Mouse (Mus musculus) CH12.LX (cell line): ENCODE measurements around the gene Col4a6. TPM values are rescaled to one million over a fixed set of nuclear protein-coding genes. Genes with fewer than 3 reads are reported as not detected.

Source experiments
- DNase-seq: peaks from one replicate; pipeline ENCODE4 v3.0.0-alpha.2; 2013; ENCODE audit errors: extremely low read depth
- H3K27ac ChIP-seq: 2 replicates; pipeline ENCODE4 v1.5.1; 2012; ENCODE audit warnings: low read depth, mild to moderate bottlenecking, control low read depth, moderate library complexity; ENCODE audit not compliant: insufficient read depth
- H3K27me3 ChIP-seq: replicated peaks from 2 replicates; pipeline ENCODE3; 2012; ENCODE audit warnings: inconsistent platforms
- H3K36me3 ChIP-seq, 2 experiments: replicated peaks in 1 of 2; 2 replicates each; pipeline versions ENCODE3 to v1.6.1; 2012; ENCODE audit warnings: inconsistent platforms in 1 of 2, low read length in 1 of 2, mild to moderate bottlenecking in 1 of 2, mixed read lengths in 1 of 2, moderate library complexity in 1 of 2; ENCODE audit not compliant: control insufficient read depth in 1 of 2, insufficient read depth in 1 of 2
- H3K4me1 ChIP-seq, 2 experiments: 2 replicates each; pipeline ENCODE4 v1.6.1; 2012; ENCODE audit warnings: inconsistent platforms in 1 of 2, moderate library complexity in 1 of 2; ENCODE audit not compliant: insufficient read depth in 2 of 2, control insufficient read depth in 1 of 2
- H3K4me2 ChIP-seq: 2 replicates; pipeline ENCODE4 v1.6.1; 2012; ENCODE audit warnings: low read depth, mild to moderate bottlenecking, control low read depth; ENCODE audit not compliant: poor library complexity, insufficient read depth, severe bottlenecking
- H3K4me3 ChIP-seq, 3 experiments: fragments of 150-350 bp in 1 of 3; sonication (generic) in 1 of 3; replicated peaks in 1 of 3; 2 replicates each; pipeline versions ENCODE3 to v1.5.1; 2011 to 2012; ENCODE audit warnings: low read depth in 2 of 3, low read length in 2 of 3, mild to moderate bottlenecking in 2 of 3, moderate library complexity in 2 of 3, control low read depth in 1 of 3, improper control_type of control experiment in 1 of 3, inconsistent platforms in 1 of 3, mixed read lengths in 1 of 3; ENCODE audit not compliant: poor library complexity in 1 of 3
- H3K79me2 ChIP-seq: replicated peaks from 2 replicates; pipeline ENCODE4 v1.6.1; 2012; ENCODE audit warnings: mild to moderate bottlenecking, moderate library complexity; ENCODE audit not compliant: control insufficient read depth, poor library complexity, insufficient read depth, severe bottlenecking; ENCODE audit errors: extremely low read depth
- H3K9ac ChIP-seq: 2 replicates; pipeline ENCODE4 v1.6.1; 2012; ENCODE audit warnings: low read depth, mild to moderate bottlenecking, control low read depth, moderate library complexity; ENCODE audit not compliant: insufficient read depth
- H3K9me3 ChIP-seq: replicated peaks from 2 replicates; pipeline ENCODE3; 2012; ENCODE audit warnings: low read length, inconsistent platforms, mixed read lengths
- BHLHE40 ChIP-seq: IDR thresholded peaks from 2 replicates; pipeline ENCODE4 v1.6.1; 2011; ENCODE audit warnings: mild to moderate bottlenecking, low read depth, low read length, improper control_type of control experiment
- CHD1 ChIP-seq: IDR thresholded peaks from 2 replicates; pipeline ENCODE4 v1.6.1; 2012; ENCODE audit warnings: low read depth, low read length, improper control_type of control experiment, inconsistent platforms
- E2F4 ChIP-seq: IDR thresholded peaks from 2 replicates; pipeline ENCODE4 v1.6.1; 2011; ENCODE audit warnings: low read depth, low read length, improper control_type of control experiment; ENCODE audit not compliant: insufficient replicate concordance
- ETS1 ChIP-seq: conservative IDR thresholded peaks from 2 replicates; pipeline ENCODE4 v1.6.1; 2012; ENCODE audit warnings: low read depth, mild to moderate bottlenecking, inconsistent platforms, low read length, improper control_type of control experiment, moderate library complexity
- HCFC1 ChIP-seq: IDR thresholded peaks from 2 replicates; pipeline ENCODE4 v1.6.1; 2012; ENCODE audit warnings: low read depth, mild to moderate bottlenecking, inconsistent platforms, low read length, improper control_type of control experiment
- IRF4 ChIP-seq: IDR thresholded peaks from 2 replicates; pipeline ENCODE4 v1.6.1; 2014; ENCODE audit warnings: low read depth, mild to moderate bottlenecking, inconsistent platforms, low read length, improper control_type of control experiment
- JUN ChIP-seq: IDR thresholded peaks from 2 replicates; pipeline ENCODE4 v1.6.1; 2011; ENCODE audit warnings: low read depth, mild to moderate bottlenecking, low read length, improper control_type of control experiment, moderate library complexity; ENCODE audit not compliant: insufficient read depth
- KAT2A ChIP-seq: IDR thresholded peaks from 2 replicates; pipeline ENCODE4 v1.6.1; 2012; ENCODE audit warnings: low read length, improper control_type of control experiment, inconsistent platforms; ENCODE audit not compliant: insufficient replicate concordance
- MAFK ChIP-seq: IDR thresholded peaks from 2 replicates; pipeline ENCODE4 v1.6.1; 2011; ENCODE audit warnings: low read length, improper control_type of control experiment; ENCODE audit not compliant: insufficient replicate concordance
- MXI1 ChIP-seq: IDR thresholded peaks from 2 replicates; pipeline ENCODE4 v1.6.1; 2011; ENCODE audit warnings: mild to moderate bottlenecking, low read depth, low read length, improper control_type of control experiment
- MYC ChIP-seq: IDR thresholded peaks from 2 replicates; pipeline ENCODE4 v1.6.1; 2011; ENCODE audit warnings: low read depth, mild to moderate bottlenecking, improper control_type of control experiment, low read length
- POLR2A ChIP-seq: IDR thresholded peaks from 2 replicates; pipeline ENCODE4 v1.6.1; 2011; ENCODE audit warnings: low read depth, mild to moderate bottlenecking, improper control_type of control experiment, low read length
- RAD21 ChIP-seq: IDR thresholded peaks from 2 replicates; pipeline ENCODE4 v1.6.1; 2011; ENCODE audit warnings: low read depth, mild to moderate bottlenecking, low read length, improper control_type of control experiment, moderate library complexity
- SMC3 ChIP-seq: IDR thresholded peaks from 2 replicates; pipeline ENCODE4 v1.6.1; 2011; ENCODE audit warnings: low read depth, low read length, improper control_type of control experiment
- UBTF ChIP-seq: IDR thresholded peaks from 2 replicates; pipeline ENCODE4 v1.6.1; 2012; ENCODE audit warnings: low read depth, mild to moderate bottlenecking, inconsistent platforms, low read length, improper control_type of control experiment, moderate library complexity
- ZC3H11A ChIP-seq: IDR thresholded peaks from 2 replicates; pipeline ENCODE4 v1.6.1; 2012; ENCODE audit warnings: low read depth, mild to moderate bottlenecking, inconsistent platforms, low read length, improper control_type of control experiment
- ZKSCAN1 ChIP-seq: IDR thresholded peaks from 2 replicates; pipeline ENCODE4 v1.6.1; 2012; ENCODE audit warnings: low read depth, inconsistent platforms, low read length, improper control_type of control experiment, borderline replicate concordance
- ZMIZ1 ChIP-seq: IDR thresholded peaks from 2 replicates; pipeline ENCODE4 v1.6.1; 2012; ENCODE audit warnings: low read depth, mild to moderate bottlenecking, inconsistent platforms, low read length, improper control_type of control experiment
- ZNF384 ChIP-seq: IDR thresholded peaks from 2 replicates; pipeline ENCODE4 v1.6.1; 2012; ENCODE audit warnings: low read depth, low read length, improper control_type of control experiment, inconsistent platforms
- dilution Hi-C: fragments of 300-500 bp; cut with MboI; formaldehyde crosslinking; loops from 2 replicates; pipeline ENCODE4 v1.14.3; 2020; ENCODE audit warnings: low sequenced_read_pairs; ENCODE audit not compliant: extremely low pct_unique_long_range_greater_than_20kb, extremely low pct_ligation_motif_present
- in situ Hi-C: fragments of 300-500 bp; cut with MboI; formaldehyde crosslinking; loops from 3 replicates; pipeline ENCODE4 v1.14.3; 2019; ENCODE audit warnings: low sequenced_read_pairs, low pct_ligation_motif_present, low pct_unique_long_range_greater_than_20kb, mixed read lengths
- polyA plus RNA-seq: library from polyadenylated mRNA; unstranded; fragments of >175 nt; gene quantifications from 2 replicates; pipeline ENCODE4 v1.2.1, GENCODE M21; 2012; ENCODE audit warnings: low read depth; ENCODE audit not compliant: insufficient read length
- total RNA-seq, 2 experiments: library from RNA; depleted of rRNA; stranded (reverse); fragments of 300-350 nt in 1 of 2; fragments of >200 nt in 1 of 2; gene quantifications; 2 replicates each; pipeline ENCODE4 v1.2.3; 2012 to 2014

Col4a6 gene
- total and polyA plus RNA-seq, 3 experiments, result 0.07 to 0.13 TPM; not detected in 1

- no peak overlapping the region for H3K27ac ChIP-seq
- dilution Hi-C loops (no loop called here), in situ Hi-C loops (no loop called here)
- TF ChIP-seq KAT2A (no peak), CHD1 (no peak), ZC3H11A (no peak), RAD21 (no peak), POLR2A (no peak), UBTF (no peak), JUN (no peak), ZNF384 (no peak), MAFK (no peak), E2F4 (no peak), HCFC1 (no peak), BHLHE40 (no peak), ZKSCAN1 (no peak), IRF4 (no peak), MYC (no peak)
- H3K27me3 ChIP-seq, result no peaks in the 10 kb centered on the region
- H3K9me3 ChIP-seq, result no peaks in the 10 kb centered on the region
- no peak overlapping the region for H3K4me3 ChIP-seq
- DNase-seq, result no peak
- no peaks in the 10 kb centered on the region for H3K79me2 ChIP-seq
- H3K36me3 ChIP-seq, result no peaks in the 10 kb centered on the region
- no peak overlapping the region for H3K4me2 ChIP-seq
- H3K4me1 ChIP-seq, result no peaks in the 10 kb centered on the region
- H3K9ac ChIP-seq, result no peak overlapping the region
These were observed 149.7 kb downstream of the Col4a6 start for GRCm38 (mm10) chrX:141324201-141324600.

GRCm38 (mm10) chrX:141316217-141316616 is 157.7 kb downstream of the Col4a6 start:
- no peak overlapping the region for H3K9ac ChIP-seq
- no peaks in the 10 kb centered on the region for H3K4me1 ChIP-seq
- H3K27me3 ChIP-seq, result no peaks in the 10 kb centered on the region
- no peak overlapping the region for H3K27ac ChIP-seq
- dilution Hi-C loops (no loop called here), in situ Hi-C loops (no loop called here)
- H3K4me3 ChIP-seq, result no peak overlapping the region
- no peak overlapping the region for H3K4me2 ChIP-seq
- no peak for TF ChIP-seq MXI1
- TF ChIP-seq ZMIZ1, result no peak
- TF ChIP-seq E2F4, result no peak
- no peak for TF ChIP-seq KAT2A
- no peak for TF ChIP-seq SMC3
- TF ChIP-seq ETS1, result no peak
- no peak for DNase-seq
- no peaks in the 10 kb centered on the region for H3K9me3 ChIP-seq
- H3K36me3 ChIP-seq, result no peaks in the 10 kb centered on the region
- H3K79me2 ChIP-seq, result no peaks in the 10 kb centered on the region
